Mouse (Mus musculus) neural tube, embryonic 12.5 days (tissue): ENCODE measurements around the gene Tspan18. TPM values are rescaled to one million over a fixed set of nuclear protein-coding genes. Genes with fewer than 3 reads are reported as not detected.

Source experiments
- ATAC-seq: fragments of 200-750 bp; cut with Nextera tagmentation; 2 replicates; pipeline ENCODE4 v1.8.0; 2017; ENCODE audit warnings: low read depth, mild to moderate bottlenecking, moderate TSS enrichment, moderate library complexity; ENCODE audit not compliant: low FRiP score
- H3K27ac ChIP-seq: fragments of 300-500 bp; sonication (generic); 2 replicates; pipeline ENCODE4 v1.5.1; 2016
- H3K27me3 ChIP-seq: fragments of 300-500 bp; sonication (generic); replicated peaks from 2 replicates; pipeline ENCODE4 v1.6.1; 2016; ENCODE audit warnings: mild to moderate bottlenecking
- H3K36me3 ChIP-seq: fragments of 300-500 bp; sonication (generic); 2 replicates; pipeline ENCODE4 v1.6.1; 2016; ENCODE audit warnings: mild to moderate bottlenecking
- H3K4me1 ChIP-seq: fragments of 300-500 bp; sonication (generic); 2 replicates; pipeline ENCODE4 v1.6.1; 2016
- H3K4me2 ChIP-seq: fragments of 300-500 bp; sonication (generic); replicated peaks from 2 replicates; pipeline ENCODE4 v1.6.1; 2016; ENCODE audit warnings: mild to moderate bottlenecking
- H3K4me3 ChIP-seq: fragments of 300-500 bp; sonication (generic); 2 replicates; pipeline ENCODE4 v1.5.1; 2016
- H3K9ac ChIP-seq: fragments of 300-500 bp; sonication (generic); 2 replicates; pipeline ENCODE4 v1.6.1; 2016; ENCODE audit warnings: mild to moderate bottlenecking
- H3K9me3 ChIP-seq: fragments of 300-500 bp; sonication (generic); 2 replicates; pipeline ENCODE4 v1.6.1; 2016; ENCODE audit warnings: mild to moderate bottlenecking
- WGBS: fragments of 180-500 bp; shearing (Covaris S2); methylation state at CpG from one replicate; pipeline ENCODE4 v1.1.7; 2016; 5-methylcytosine and 5-hydroxymethylcytosine counted together
- polyA plus RNA-seq: library from polyadenylated mRNA; unstranded; fragments of >200 nt; fragmentation: Nextera tagmentation; extraction: Ambion mirVana; gene quantifications from 2 replicates; pipeline ENCODE4 v1.2.1, GENCODE M21; 2016

The Tspan18 gene
- polyA plus RNA-seq, 1 experiment from 2014 or later: 53.9 TPM

GRCm38 (mm10) chr2:93286321-93286720, 48.0 kb downstream of the Tspan18 start:
- no peaks in the 10 kb centered on the region for H3K9me3 ChIP-seq
- H3K4me3 ChIP-seq: no peak overlapping the region
- peaks cover 92% of the 10 kb centered on the region for H3K4me1 ChIP-seq
- peak overlapping the region; percentile 54 for H3K27ac ChIP-seq
- ATAC-seq: peak; percentile 3; the same call in 1 of the 2 replicates
- H3K9ac ChIP-seq: no peak overlapping the region
- 30% methylated on average over 2 of the region's 2 CpGs for WGBS
- H3K27me3 ChIP-seq: no peaks in the 10 kb centered on the region
- no peaks in the 10 kb centered on the region; the same call in 1 of the 2 replicates for H3K36me3 ChIP-seq
- no peak overlapping the region for H3K4me2 ChIP-seq

- Histone ChIP-seq H3K27me3 (no peaks in the 10 kb centered on the region), H3K9me3 (no peaks in the 10 kb centered on the region), H3K4me3 (no peak overlapping the region), H3K36me3 (no peaks in the 10 kb centered on the region; the same call in 1 of the 2 replicates), H3K4me2 (no peak overlapping the region), H3K4me1 (peaks cover 92% of the 10 kb centered on the region), H3K9ac (no peak overlapping the region), H3K27ac (peak overlapping the region; percentile 54; the same call in 1 of the 2 replicates)
- WGBS: 35% methylated on average over 8 of the region's 8 CpGs
- ATAC-seq: no peak
Observed at GRCm38 (mm10) chr2:93285842-93286241, 48.5 kb downstream of the Tspan18 start.

GRCm38 (mm10) chr2:93284625-93285024, 49.7 kb downstream of the Tspan18 start:
- Histone ChIP-seq H3K36me3 (no peaks in the 10 kb centered on the region; the same call in 1 of the 2 replicates), H3K4me3 (no peak overlapping the region), H3K27me3 (no peaks in the 10 kb centered on the region), H3K4me1 (peaks cover 92% of the 10 kb centered on the region), H3K9ac (no peak overlapping the region), H3K27ac (0 out of 2 replicates have a peak overlapping the region, but pooled peaks have one; percentile 67), H3K4me2 (peak overlapping the region; percentile 10; the same call in 1 of the 2 replicates), H3K9me3 (no peaks in the 10 kb centered on the region)
- ATAC-seq: no peak
- WGBS: 69% methylated on average over 2 of the region's 2 CpGs

GRCm38 (mm10) chr2:93283481-93284293, 50.6 kb downstream of the Tspan18 start:
- H3K4me1 ChIP-seq: peaks cover 92% of the 10 kb centered on the region
- no peak overlapping the region for H3K9ac ChIP-seq
- H3K36me3 ChIP-seq: no peaks in the 10 kb centered on the region; the same call in 1 of the 2 replicates
- no peak for ATAC-seq
- H3K4me3 ChIP-seq: no peak overlapping the region
- peak overlapping the region; percentile 28; the same call in 1 of the 2 replicates for H3K27ac ChIP-seq
- no peaks in the 10 kb centered on the region for H3K9me3 ChIP-seq
- H3K27me3 ChIP-seq: no peaks in the 10 kb centered on the region
- H3K4me2 ChIP-seq: no peak overlapping the region
- 13% methylated on average over 7 of the region's 7 CpGs for WGBS

GRCm38 (mm10) chr2:93282636-93283035, 51.7 kb downstream of the Tspan18 start:
- no peaks in the 10 kb centered on the region for H3K9me3 ChIP-seq
- no peak overlapping the region for H3K4me3 ChIP-seq
- 93% methylated on average over 4 of the region's 4 CpGs for WGBS
- no peak for ATAC-seq
- H3K9ac ChIP-seq: no peak overlapping the region
- peaks cover 95% of the 10 kb centered on the region for H3K4me1 ChIP-seq
- H3K27ac ChIP-seq: peak overlapping the region; percentile 16
- no peaks in the 10 kb centered on the region for H3K27me3 ChIP-seq
- no peak overlapping the region for H3K4me2 ChIP-seq
- no peaks in the 10 kb centered on the region; the same call in 1 of the 2 replicates for H3K36me3 ChIP-seq

GRCm38 (mm10) chr2:93281466-93281865, 52.8 kb downstream of the Tspan18 start:
- Histone ChIP-seq H3K27me3 (no peaks in the 10 kb centered on the region), H3K9ac (no peak overlapping the region), H3K4me1 (peaks cover 95% of the 10 kb centered on the region), H3K27ac (no peak overlapping the region), H3K4me3 (no peak overlapping the region), H3K9me3 (no peaks in the 10 kb centered on the region), H3K4me2 (no peak overlapping the region), H3K36me3 (no peaks in the 10 kb centered on the region; the same call in 1 of the 2 replicates)
- no peak for ATAC-seq
- 82% methylated on average over 6 of the region's 6 CpGs for WGBS

- no peaks in the 10 kb centered on the region; the same call in 1 of the 2 replicates for H3K36me3 ChIP-seq
- peak; percentile 35 for ATAC-seq
Observed at GRCm38 (mm10) chr2:93280117-93280620, 54.1 kb downstream of the Tspan18 start.

GRCm38 (mm10) chr2:93278181-93278975, 55.9 kb downstream of the Tspan18 start:
- H3K4me1 ChIP-seq: peaks cover 79% of the 10 kb centered on the region
- peak overlapping the region; percentile 18; the same call in 1 of the 2 replicates for H3K9ac ChIP-seq
- no peaks in the 10 kb centered on the region for H3K27me3 ChIP-seq
- no peak overlapping the region for H3K4me3 ChIP-seq
- peak overlapping the region; percentile 48 for H3K27ac ChIP-seq
- peak overlapping the region; percentile 34 for H3K4me2 ChIP-seq
- H3K9me3 ChIP-seq: no peaks in the 10 kb centered on the region
- H3K36me3 ChIP-seq: no peaks in the 10 kb centered on the region; the same call in 1 of the 2 replicates
- 3% methylated on average over 11 of the region's 11 CpGs for WGBS
- peak; percentile 75 for ATAC-seq

More at GRCm38 (mm10) chr2:93280117-93280620, 54.1 kb downstream of the Tspan18 start:
- Histone ChIP-seq H3K4me1 (peaks cover 83% of the 10 kb centered on the region), H3K4me3 (no peak overlapping the region), H3K4me2 (peak overlapping the region; percentile 27; the same call in 1 of the 2 replicates), H3K27ac (peak overlapping the region; percentile 86), H3K9me3 (no peaks in the 10 kb centered on the region), H3K27me3 (no peaks in the 10 kb centered on the region), H3K9ac (no peak overlapping the region)
- 38% methylated on average over 2 of the region's 2 CpGs for WGBS

- no peak for ATAC-seq
- H3K9ac ChIP-seq: no peak overlapping the region
- peaks cover 75% of the 10 kb centered on the region for H3K4me1 ChIP-seq
- no peak overlapping the region for H3K4me3 ChIP-seq
- H3K4me2 ChIP-seq: peak overlapping the region; percentile 34; the same call in 1 of the 2 replicates
- H3K27me3 ChIP-seq: no peaks in the 10 kb centered on the region
- H3K9me3 ChIP-seq: no peaks in the 10 kb centered on the region
- 27% methylated on average over 4 of the region's 4 CpGs for WGBS
- H3K27ac ChIP-seq: peak overlapping the region; percentile 50; the same call in 1 of the 2 replicates
- no peaks in the 10 kb centered on the region; the same call in 1 of the 2 replicates for H3K36me3 ChIP-seq
Observed at GRCm38 (mm10) chr2:93277486-93277885, 56.8 kb downstream of the Tspan18 start.

- no peak overlapping the region for H3K27ac ChIP-seq
- no peak overlapping the region for H3K4me2 ChIP-seq
- no peak overlapping the region for H3K9ac ChIP-seq
- peaks cover 76% of the 10 kb centered on the region for H3K4me1 ChIP-seq
- H3K9me3 ChIP-seq: no peaks in the 10 kb centered on the region
- no peak overlapping the region for H3K4me3 ChIP-seq
- ATAC-seq: no peak
- H3K36me3 ChIP-seq: no peaks in the 10 kb centered on the region
- no peaks in the 10 kb centered on the region for H3K27me3 ChIP-seq
- 93% methylated on average over 7 of the region's 7 CpGs for WGBS
Observed at GRCm38 (mm10) chr2:93276026-93276425, 58.3 kb downstream of the Tspan18 start.

- 3% methylated on average over 1 of the region's 1 CpGs for WGBS
- no peak overlapping the region for H3K9ac ChIP-seq
- no peak for ATAC-seq
- no peaks in the 10 kb centered on the region for H3K36me3 ChIP-seq
- H3K27ac ChIP-seq: 0 out of 2 replicates have a peak overlapping the region, but pooled peaks have one; percentile 32
- peaks cover 64% of the 10 kb centered on the region for H3K4me1 ChIP-seq
- no peaks in the 10 kb centered on the region for H3K9me3 ChIP-seq
- no peaks in the 10 kb centered on the region for H3K27me3 ChIP-seq
- no peak overlapping the region for H3K4me3 ChIP-seq
- no peak overlapping the region for H3K4me2 ChIP-seq
Observed at GRCm38 (mm10) chr2:93273916-93274315, 60.4 kb downstream of the Tspan18 start.
